Mouse (Mus musculus) urinary bladder, postnatal 14 days (tissue): ENCODE data around the gene Nppb.
A peak's percentile ranks its signal among the peaks of the same experiment; 100 is the strongest.

Source experiments
- DNase-seq: peaks from one replicate; pipeline ENCODE4 v3.0.0; 2021; ENCODE audit warnings: low spot score

Gene Nppb

GRCm38 (mm10) chr4:147977726-147978125, 7.9 kb upstream of the Nppb start:
- no peak for DNase-seq

- no peak for DNase-seq
Observed at GRCm38 (mm10) chr4:147978391-147978790, 7.2 kb upstream of the Nppb start.

- DNase-seq: no peak
Observed at GRCm38 (mm10) chr4:147979441-147979860, 6.1 kb upstream of the Nppb start.

- no peak for DNase-seq
Observed at GRCm38 (mm10) chr4:147993571-147994095, 8.0 kb downstream of the Nppb start.

- no peak for DNase-seq
Observed at GRCm38 (mm10) chr4:147995311-147995710, 9.7 kb downstream of the Nppb start.

- DNase-seq: no peak
Observed at GRCm38 (mm10) chr4:148000202-148000772, 14.7 kb downstream of the Nppb start, which contains the start of gene Nppa. Nppa (plus strand) TSS chr4:148000722.

GRCm38 (mm10) chr4:148001013-148001789, 15.6 kb downstream of the Nppb start:
- no peak for DNase-seq

- DNase-seq: no peak
Observed at GRCm38 (mm10) chr4:148001866-148002265, 16.3 kb downstream of the Nppb start.

- no peak for DNase-seq
Observed at GRCm38 (mm10) chr4:148004361-148004760, 18.8 kb downstream of the Nppb start.

- DNase-seq: peak; percentile 42
Observed at GRCm38 (mm10) chr4:148008412-148008811, 22.8 kb downstream of the Nppb start.

- no peak for DNase-seq
Observed at GRCm38 (mm10) chr4:148009641-148010040, 24.1 kb downstream of the Nppb start.

GRCm38 (mm10) chr4:148011332-148011731, 25.7 kb downstream of the Nppb start:
- no peak for DNase-seq

- DNase-seq: no peak
Observed at GRCm38 (mm10) chr4:148012216-148012615, 26.6 kb downstream of the Nppb start.

- no peak for DNase-seq
Observed at GRCm38 (mm10) chr4:148015418-148015817, 29.8 kb downstream of the Nppb start.

GRCm38 (mm10) chr4:148016981-148017380, 31.4 kb downstream of the Nppb start:
- no peak for DNase-seq

GRCm38 (mm10) chr4:148018410-148018809, 32.8 kb downstream of the Nppb start:
- no peak for DNase-seq

- no peak for DNase-seq
Observed at GRCm38 (mm10) chr4:148024003-148024402, 38.4 kb downstream of the Nppb start.

- DNase-seq: no peak
Observed at GRCm38 (mm10) chr4:148029297-148029696, 43.7 kb downstream of the Nppb start.

GRCm38 (mm10) chr4:148030506-148030905, 44.9 kb downstream of the Nppb start:
- no peak for DNase-seq

GRCm38 (mm10) chr4:148033858-148034410, 48.3 kb downstream of the Nppb start:
- no peak for DNase-seq

- no peak for DNase-seq
Observed at GRCm38 (mm10) chr4:148035440-148035839, 49.9 kb downstream of the Nppb start.
